Mouse (Mus musculus): ENCODE results near the gene Pigl.
"Not testable (repeated sequence)": the region's sequence is repeated elsewhere in the genome, so short reads cannot be mapped to it uniquely, and the experiment has no call there.

The Pigl gene

DNA sequence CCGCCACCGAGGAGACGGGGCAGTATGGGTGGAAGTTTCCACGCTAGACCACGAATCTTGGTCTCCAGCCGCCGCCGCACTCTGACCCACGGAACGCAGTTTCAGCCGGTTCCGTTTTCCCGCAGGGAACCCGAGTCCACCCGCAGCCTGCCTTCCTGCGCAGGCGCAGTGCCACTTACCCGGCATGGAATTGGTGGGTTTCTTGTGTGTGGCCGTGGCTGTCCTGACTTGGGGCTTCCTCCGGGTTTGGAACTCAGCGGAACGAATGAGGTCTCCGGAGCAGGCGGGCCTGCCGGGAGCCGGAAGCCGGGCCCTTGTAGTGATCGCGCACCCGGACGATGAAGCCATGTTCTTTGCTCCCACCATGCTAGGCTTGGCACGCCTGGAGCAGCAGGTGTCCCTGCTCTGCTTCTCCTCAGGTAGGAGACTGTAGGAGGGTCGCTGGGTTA lies at the start of gene Pigl, which contains the start of gene Ncor1:
Gene Pigl (plus strand): TSS at position 185 of the 449 bp plus-strand sequence.
Gene Ncor1 (minus strand): TSS at position 266 of the 449 bp plus-strand sequence.
- peak; percentile 82 for DNase-seq

DNA sequence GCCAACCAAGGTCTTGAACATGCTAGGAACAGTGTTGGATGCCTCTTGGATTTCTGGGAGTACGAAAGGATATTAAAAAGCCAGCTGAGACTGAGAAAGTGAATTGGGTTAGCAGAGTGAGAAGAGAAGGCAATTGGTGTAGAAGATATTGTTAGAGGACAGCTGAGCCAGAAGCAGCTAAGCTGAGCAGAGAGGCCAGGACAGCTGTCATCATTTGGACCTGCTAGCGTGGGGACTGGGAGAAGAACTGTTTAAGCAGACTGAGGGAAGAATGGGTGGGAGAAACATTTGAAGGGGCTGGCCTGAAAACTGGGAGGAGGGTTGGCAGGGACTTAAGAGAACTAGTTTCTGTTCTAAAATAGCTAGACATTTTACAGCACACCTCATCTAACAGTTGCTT lies 49.4 kb upstream of the Pigl start:
- DNase-seq: no peak

DNA sequence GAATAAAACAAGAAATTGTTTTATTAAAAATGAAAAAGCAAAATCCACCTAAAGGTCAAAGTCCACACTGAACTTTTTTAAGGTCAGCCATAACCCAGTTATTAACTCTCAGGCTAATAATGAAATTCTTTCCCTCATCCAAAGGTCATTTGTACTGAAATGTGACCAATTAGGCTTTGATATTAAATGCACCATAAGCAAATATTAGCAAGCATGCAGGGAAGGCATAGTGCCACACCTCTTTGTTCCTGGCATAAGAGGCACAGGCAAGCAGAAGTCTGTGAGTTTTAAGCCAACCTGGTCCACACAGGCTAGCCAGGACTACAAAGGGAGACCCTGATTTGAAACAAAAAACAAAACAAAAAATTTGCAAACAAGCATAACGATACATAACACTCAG lies 48.6 kb upstream of the Pigl start:
- no peak for DNase-seq

DNA sequence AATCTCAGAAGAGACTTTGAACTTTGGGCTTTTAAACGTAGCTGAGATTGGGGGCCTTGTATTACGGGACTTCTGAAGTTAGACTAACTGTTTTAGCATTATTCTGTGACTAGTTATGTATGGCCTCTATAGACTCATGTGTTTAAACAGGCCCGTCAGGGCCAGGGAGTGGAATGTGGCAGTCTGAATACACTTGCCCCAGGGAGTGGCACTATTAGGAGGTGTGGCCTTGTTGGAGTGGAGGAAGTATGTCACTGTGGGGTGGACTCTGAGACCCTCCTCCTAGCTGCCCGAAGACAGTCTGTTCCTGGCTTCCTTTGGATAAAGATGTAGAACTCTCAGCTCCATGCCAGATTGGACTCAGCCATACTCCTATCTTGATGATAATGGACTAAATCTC lies 43.2 kb upstream of the Pigl start:
- DNase-seq: no peak

DNA sequence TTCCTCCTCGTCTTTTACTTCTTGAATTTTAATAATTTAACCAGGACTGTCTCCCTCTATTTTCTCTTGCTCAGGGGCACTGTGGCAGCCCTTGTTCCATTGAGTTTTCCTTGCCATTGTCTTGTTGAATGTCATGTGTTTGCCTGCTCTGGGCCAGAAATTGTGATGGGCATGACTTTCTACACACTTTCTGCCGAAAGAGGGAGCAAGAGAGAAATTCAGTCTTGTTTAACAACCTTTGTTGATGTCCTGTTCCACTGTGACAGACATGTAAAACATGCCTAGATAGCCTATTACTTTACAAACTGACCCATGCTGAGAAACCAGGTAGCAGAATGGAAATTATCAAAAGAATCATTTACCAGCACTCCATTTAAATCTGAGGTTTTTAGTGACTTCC lies 33.7 kb upstream of the Pigl start:
- no peak for DNase-seq

DNA sequence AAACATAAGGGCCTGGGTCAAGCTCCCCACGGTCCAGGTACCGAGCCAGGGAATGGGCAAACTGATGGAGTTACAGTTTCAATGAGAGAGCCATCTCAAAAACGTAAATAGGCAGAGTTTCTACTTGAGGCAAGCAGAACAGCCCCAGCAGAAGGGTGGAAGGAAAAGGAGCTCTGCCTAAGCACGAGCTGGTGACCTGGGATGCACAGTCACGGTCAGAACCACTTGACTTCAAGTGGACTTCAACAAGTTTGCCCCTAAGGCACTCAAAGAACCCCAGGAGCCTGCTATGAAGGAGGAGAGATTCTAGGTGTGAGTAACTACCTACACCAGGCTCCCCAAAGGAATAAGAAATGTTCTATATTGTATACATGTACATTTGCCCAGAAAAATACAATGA lies 32.0 kb upstream of the Pigl start:
- DNase-seq: no peak

DNA sequence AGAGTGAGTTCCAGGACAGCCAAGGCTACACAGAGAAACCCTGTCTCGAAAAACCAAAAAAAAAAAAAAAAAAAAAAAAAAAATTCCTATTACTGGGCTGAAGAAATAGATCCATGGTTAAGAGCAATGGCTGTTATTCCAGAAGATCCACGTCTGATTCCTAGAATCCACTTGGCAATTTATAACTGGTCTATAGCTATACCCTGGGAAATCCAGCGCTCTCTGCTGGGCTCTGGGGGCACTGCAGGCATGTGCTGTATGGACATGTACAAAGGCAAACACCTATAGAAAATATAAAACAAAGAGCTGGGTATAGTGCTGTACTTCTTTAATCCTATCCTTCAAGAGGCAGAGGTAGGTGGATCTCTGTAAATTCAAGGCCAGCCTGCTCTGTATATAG lies 31.2 kb upstream of the Pigl start:
- peak; percentile 67 for DNase-seq

DNA sequence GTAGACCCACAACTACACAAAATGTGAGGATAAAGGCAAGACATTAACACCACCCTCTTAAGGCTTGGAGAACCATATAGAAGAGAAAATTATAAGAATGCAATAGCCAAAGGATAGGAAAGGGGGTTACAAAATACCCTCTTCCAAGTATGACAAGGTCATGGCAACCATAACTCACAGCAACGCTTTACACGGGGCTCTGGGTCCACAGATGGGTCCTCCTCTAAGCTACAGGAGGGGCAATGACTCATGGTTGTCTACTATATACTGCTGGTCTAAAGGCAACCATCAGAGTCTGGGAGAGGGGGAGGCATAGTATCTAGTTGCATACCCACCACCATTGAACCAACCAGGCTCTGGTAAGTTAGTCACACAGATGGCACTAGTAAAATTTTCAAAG lies 26.0 kb upstream of the Pigl start:
- DNase-seq: no peak

DNA sequence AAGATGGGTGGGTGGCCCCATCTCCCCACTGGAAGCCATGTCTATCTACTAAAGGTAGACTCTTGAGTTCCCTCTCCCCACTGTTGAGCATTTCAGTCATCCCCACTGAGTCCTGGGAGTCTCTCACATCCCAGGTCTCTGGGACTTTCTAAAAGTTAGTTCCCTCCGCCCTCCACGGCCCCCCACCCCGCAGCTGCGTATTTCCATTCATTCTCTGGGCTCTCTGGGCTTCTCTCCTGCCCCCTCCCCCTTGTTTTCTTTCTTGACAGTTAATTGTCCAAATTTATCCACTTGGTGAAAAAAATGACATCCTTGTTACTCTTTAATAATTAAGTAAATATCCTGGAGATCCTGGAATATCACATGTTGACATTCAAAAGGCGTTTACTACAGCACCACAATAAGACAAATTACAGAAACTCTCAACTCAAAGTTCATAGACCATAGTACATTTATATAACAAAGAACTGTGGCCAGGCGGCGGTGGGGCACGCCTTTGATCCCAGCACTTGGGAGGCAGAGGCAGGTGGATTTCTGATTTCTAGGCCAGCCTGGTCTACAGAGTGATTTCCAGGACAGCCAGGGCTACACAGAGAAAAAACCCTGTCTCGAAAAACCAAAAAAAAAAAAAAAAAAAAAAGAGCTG lies 17.5 kb upstream of the Pigl start:
- no peak for DNase-seq

DNA sequence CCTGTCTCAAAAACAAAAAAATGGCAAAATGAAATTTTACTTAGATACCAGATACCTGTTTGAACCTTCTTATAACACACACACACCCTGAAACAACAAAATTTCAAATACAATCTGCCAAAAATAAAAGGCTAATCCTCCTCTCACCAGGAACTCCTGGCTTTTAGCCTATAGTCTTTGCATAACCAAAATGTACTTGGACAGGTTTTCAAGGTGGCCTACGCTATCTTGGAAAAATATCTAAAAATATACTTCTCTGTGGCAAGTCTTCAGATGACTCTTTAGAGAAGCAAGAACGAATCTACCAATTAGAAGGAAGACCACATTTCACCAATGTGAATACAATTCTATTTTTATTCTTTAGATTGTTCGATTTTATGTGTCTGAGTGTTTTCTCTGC lies 12.5 kb upstream of the Pigl start:
- no peak for DNase-seq

DNA sequence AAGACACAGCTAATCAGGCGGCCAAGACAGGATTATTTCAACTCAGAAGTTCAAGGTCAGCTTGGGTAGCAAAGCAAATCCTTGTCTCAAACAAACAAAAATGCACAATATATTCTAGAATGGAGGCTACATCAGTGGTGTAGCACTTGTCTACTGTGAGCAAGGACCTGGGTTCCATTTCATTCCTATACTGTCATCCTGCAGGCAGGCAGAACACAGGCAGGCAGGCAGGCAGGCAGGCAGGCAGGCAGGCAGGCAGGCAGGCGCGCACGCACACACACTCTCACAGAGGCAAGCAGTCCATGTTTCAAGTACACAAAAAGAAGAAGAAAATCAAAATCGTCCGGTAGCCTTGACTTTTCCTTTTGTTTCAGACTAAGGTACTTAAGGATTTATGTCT lies 9.3 kb upstream of the Pigl start:
- no peak for DNase-seq

DNA sequence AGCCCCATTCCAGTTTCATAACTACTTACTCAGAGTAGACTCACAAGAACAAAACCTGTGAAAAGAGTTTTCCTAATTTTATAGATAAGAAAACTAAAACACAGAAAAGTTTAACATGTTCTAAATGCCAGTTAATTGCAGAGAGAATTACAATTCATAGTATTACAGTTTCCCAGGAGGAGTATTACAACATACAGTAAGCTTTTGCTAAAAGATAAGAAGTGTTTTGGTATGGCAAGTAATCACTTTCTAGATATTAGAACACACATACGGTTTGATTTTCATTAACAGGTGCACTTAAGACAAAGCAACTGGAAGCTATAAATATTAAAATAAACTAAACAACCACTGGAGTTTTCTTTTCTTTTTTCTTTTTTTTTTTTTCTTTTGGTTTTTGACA lies 3.1 kb upstream of the Pigl start:
- DNase-seq: no peak

DNA sequence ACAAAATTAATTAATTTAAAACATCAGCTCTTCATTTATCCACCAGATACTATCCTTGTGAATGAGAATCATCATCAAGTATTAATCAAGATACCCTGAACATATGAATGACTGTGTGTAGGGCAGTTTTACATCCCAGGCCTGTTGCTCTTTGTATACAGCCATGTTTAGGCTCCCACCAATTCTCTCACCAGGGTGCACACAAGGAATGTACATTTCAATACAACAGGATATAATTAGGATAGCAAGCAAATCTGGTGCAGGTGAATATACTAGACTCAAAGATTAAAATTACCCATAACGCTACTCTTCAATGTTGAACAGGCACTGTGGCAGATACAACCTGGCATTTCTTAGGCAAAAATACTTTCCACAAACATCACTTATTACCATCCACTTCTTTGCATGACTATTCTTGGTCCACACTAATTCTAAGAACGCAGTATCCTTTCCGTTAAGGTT lies 2.2 kb upstream of the Pigl start:
- no peak for DNase-seq

DNA sequence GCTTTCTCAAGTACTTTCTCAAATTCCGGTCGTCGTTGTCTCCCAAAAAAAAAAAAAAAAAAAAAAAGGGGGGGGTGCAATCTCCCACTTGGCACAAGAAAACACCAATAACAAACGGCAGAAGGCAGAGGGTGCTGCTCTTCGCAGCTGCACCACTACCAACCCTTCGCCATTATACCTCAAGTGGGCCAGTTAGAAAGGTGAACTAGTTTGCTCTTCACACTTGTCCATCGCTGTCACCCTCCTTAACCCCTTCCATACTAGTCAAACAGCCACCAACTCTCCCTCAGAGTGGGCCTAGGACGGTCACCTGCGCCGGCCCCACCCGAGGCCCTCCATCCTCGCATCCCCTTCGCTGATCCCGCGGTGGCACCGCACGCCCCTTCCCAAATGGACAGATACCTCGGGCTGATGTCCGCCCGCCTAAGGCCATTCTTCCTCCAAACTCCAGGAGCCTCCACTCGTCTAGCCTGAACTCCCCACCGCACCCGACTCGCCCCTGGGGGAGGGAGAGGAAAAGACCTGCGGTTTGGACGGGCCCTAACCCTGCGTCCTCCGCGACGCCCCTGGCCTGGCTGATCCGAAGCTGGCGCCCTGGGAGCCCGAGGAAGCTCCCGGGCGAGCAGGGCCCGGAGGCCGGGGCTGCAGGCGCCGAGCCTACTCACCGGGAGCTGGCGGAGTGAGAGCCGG lies 1.6 kb upstream of the Pigl start:
- peak; percentile 63 for DNase-seq

DNA sequence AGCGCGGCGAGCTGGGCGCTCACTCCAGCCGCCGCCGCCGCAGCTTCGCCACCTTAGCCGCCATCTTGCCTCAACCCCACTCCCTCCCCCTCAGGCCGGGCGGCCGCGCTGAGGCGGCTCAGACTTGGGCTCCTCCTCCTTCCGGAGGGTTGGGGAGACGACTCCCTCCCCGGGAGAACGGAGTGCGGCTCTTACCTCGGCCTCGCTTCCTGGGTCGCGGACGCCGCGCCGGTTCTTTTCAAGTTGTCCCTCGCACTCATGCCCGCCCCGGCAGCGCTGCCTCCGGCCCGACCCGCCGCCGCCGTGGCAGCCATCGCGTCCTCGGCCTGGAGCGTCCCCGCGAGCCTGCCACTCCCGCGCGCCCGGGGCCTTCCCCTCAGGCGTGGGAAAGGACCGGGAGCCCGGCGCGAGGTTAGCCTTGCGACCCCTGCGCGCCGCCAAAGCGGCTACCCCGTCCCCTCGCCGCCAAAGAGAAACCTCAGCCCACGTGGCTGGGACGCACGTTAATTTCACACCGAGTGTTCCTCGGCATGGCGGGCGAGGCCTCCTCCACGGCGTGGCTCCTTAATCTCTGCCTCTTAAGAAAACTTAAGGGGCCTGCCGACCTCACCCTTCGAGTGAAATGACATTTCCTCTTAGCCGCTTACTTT lies 894 bp upstream of the Pigl start:
- DNase-seq: peak; percentile 95

DNA sequence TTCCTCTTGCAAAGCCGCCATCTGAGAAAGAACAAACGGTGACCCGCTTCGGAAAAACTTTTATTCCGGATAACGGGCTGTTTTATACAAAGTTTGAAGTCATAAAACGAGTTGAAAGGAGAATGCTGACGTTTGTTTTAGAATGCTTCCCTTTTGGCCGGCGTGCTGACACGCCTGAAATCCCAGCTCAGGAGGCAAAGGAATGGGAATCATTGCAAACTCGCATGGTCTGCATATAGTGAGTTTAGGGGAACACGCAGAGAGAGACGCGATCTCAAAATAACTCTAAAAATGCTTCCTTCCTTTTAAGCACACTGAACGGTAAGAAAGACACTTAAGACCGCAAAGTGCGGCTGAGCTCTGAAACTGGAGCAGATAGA lies 379 bp upstream of the Pigl start:
- DNase-seq: no peak

DNA sequence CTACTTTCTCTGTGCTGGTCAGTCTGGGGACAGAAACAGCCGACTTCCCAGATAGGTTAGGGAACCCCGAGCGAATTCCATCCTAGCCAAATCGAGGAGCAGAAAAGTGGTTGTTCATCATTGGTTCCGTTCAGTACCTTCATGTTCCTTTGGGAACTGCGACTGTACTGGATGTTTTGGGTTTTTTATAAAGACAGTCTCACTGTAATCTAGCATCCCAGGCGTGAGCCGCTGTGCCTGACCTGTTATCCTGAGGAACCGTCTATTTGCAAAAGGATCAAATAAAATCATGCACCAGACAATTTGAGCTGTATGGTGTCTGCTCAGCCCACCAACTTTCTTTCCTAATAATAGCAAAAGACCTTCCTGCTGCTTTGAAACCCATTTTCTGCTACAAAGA lies 520 bp downstream of the Pigl start:
- no peak for DNase-seq

DNA sequence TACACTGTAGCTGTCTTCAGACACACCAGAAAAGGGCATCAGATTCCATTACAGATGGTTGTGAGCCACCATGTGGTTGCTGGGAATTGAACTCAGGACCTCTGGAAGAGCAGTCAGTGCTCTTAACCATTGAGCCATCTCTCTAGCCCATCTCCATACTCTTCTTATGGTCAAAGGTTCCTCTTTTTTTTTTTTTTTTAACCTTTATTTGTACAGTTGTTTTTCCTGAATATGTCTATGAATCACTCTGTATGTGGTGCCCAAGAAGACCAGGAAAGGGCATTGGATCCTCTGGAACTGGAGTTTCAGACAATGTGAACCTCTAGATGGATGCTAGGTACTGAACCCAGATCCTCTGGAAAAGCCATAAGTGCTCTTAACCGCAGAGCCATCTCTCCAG lies 4.3 kb downstream of the Pigl start:
- DNase-seq: not testable (repeated sequence)

DNA sequence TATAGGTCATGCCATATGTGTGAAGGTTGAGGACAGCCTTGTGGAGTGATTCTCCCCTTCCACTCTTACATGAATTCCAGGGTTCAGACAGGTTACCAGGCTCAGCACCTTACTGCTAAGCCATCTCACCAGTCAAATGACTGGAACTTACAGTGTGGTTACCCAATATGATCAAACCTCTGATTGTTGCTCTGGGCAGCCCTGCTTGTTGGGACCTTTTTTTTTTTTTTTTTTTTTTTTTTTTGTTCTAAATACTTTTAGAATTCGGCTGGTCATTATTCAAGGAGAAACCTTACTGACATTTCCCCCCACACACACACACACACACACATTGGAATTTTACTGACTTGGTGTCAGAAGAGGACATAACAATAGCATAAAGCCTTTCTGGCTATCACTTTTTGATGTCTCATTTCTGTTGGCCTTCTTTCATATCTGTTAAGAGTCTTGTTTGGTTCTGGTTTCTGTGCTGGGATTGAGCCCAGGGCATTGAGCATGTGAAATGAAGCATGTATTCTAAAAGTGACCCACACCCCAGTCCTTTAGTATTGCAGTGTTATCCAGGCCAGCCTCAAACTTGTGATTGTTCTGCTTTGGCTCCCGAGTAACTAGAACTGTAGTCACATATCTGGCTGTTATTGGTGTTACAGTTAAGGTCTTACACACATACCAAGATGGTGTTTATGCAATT lies 5.1 kb downstream of the Pigl start:
- DNase-seq: no peak

DNA sequence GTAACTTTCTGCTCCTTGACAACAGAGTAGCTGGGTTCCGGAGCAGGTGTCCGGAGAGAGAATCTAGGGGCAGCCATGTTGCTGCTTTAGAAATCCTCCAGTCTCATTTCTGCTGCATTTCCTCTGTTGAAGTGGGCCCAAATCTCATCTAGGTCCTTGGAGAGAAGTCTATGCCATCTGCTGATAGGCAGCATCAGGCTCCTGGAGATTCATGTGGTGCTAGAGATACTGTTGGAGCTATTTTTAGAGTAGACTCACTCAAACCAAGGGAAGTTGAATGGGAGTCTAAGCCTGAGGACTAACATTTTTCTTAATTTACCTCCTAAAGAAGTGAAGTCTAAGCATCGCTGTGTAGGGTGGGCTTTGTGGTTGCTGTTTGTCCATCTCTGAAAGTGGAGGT lies 6.4 kb downstream of the Pigl start:
- DNase-seq: no peak

DNA sequence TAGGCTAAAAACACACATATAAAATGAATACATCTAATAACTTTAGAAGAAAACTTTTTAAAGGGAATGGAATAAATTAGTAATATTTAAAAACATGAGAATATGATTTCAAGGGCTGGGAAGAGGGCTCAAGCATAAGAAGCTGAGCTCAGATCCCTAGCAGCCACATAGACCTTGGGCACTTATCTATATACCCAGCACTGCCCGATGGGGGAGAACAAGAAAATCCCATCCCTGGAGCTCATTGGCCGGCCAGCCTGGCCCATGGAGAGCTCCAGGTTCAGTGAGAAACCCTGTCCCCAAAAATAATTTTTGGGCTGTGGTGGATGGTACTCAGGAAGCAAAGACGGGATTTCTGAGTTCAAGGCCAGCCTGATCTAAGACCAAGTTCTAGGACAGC lies 7.6 kb downstream of the Pigl start:
- no peak for DNase-seq

DNA sequence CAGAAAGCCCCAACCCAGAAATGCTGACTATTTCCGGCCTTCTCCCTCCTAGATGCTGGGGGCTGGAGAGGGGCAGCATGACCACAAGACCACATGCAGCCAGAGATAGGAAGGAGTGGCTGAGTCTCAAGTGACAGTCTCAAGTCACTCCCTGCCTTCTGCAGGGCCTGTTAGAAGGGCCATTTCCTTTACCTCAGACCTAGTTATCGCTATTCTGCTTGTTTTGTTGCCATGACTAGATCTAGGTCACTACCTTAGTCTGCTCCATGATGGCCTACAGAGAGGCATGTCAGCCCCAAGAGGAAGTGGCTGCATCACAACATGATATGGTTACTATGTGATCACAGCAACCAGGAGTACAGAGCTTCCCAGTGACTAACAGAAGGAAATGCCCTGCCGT lies 8.3 kb downstream of the Pigl start:
- DNase-seq: peak; percentile 15

DNA sequence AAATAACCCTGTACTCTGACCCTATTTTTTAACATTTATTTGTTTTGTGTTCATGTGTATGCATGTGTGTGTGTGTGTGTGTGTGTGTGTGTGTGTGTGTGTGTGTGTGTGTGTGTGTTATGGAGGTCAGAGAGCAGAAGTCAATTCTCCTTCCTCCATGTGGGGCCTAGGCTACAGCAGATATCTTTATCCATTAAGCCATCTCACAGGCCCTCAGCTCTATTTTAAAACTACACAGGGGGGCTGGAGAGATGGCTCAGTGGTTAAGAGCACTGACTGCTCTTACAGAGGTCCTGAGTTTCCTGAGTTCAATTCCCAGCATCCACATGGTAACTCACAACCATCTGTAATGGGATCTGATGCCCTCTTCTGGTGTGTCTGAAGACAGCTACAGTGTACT lies 9.0 kb downstream of the Pigl start:
- not testable (repeated sequence) for DNase-seq

DNA sequence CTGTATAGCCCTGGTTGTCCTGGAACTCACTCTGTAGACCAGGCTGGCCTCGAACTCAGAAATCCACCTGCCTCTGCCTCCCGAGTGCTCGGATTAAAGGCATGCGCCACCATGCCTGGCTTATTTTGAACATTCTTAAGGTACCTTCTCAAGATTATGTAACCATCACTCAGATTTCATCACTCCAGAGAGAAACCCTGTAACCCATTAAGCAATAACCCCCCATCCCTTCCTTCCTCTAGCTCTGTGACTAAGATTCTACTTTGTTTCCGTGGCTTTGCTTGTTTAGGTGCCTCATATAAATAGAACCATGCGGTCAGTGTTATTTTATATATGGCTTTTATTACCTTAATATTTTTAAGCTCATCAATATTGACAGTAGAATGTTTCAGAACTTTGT lies 12.2 kb downstream of the Pigl start:
- no peak for DNase-seq
